Mouse (Mus musculus): ENCODE data around the gene Megf11. TPM values are rescaled to one million over a fixed set of nuclear protein-coding genes. Genes with fewer than 3 reads are reported as not detected.

Gene Megf11
- polyA plus RNA-seq, 1 experiment from 2014 or later = 5.2 TPM

DNA sequence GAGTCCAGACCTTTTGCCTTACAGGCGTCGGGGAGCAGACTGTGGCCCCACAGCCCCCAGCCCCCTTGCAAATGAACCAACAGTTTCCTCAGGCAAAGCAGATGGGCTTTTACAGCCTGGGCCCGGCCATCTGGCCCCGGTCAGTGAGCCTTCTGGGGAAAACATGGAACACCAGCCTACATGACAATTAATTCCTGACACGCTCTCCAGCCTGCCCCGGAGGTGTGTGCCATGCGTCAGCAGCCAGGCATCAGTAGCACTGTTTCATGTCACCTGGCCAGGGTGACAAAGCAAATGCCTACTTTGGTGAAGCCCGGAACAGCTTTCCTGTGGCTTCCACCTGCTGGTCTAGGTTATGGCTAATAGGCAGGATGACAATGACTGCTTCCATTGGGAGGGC is 119.5 kb downstream of the Megf11 start:
- Histone ChIP-seq H3K4me1 (peaks cover 48% of the 10 kb centered on the region), H3K36me3 (ENCODE audit: poor library complexity, severe bottlenecking) (no peaks in the 10 kb centered on the region), H3K27ac (peak overlapping the region; percentile 31; the same call in 1 of the 2 replicates), H3K9me3 (replicated peaks) (no peaks in the 10 kb centered on the region), H3K9ac (0 out of 2 replicates have a peak overlapping the region, but pooled peaks have one; percentile 0), H3K4me2 (no peak overlapping the region), H3K4me3 (no peak overlapping the region), H3K27me3 (no peaks in the 10 kb centered on the region)
- 69% methylated on average over 8 of the region's 8 CpGs for WGBS
- ATAC-seq = peak; percentile 37; the same call in 1 of the 2 replicates

DNA sequence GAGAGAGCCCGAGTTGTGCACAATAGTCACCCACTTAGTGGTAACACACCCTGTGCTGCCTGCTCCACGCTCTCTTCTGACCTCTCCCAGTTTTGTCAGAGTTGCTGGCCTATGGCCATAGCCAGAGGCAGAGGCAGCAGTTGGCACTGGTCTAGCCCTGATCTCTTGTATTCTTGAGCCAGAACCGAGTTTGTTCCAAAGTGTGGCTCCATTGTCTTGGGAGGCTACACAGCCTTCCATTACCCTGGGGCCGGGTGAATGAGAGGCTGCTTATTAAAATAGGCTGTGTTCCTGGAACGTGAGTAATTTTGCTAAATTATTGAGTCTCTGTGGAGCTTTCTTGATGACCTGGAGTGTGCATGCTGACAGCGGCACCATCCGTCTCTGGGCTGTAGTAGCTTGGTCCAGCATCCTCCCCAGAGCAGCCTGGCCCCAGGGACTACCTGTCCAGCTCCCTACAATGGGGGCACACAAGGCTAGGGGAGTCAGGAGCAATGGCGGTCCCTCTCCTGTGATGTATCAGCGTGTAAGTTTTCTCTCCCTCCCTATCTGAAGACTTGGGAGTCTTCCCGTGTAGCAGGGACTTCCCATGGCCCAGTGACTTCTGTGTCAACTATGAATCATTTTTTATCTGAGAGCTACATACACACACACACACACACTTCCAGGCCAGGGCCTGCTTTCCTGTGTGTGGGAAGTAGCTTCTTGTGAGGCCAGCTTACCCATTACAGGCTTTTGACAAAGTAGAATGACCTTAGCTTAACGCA is 121.2 kb downstream of the Megf11 start:
- Histone ChIP-seq H3K27ac (peak overlapping the region; percentile 12; the same call in 1 of the 2 replicates), H3K36me3 (ENCODE audit: poor library complexity, severe bottlenecking) (no peaks in the 10 kb centered on the region)
- ATAC-seq = peak; percentile 78

DNA sequence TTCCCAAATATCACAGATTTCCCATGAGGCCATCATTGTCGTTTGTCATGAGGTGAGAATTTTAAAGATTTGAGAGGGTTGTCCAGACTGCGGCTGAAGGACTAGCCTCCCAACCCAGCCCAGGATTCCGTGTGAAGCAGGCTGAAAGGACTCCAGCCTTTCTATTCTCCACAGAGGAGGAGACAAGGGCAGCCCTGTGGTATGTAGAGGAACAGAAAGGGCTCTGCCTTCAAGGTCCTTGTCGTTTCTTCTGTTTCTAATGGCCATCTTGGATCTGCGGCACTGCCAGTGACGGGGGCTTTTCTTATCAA is 121.7 kb downstream of the Megf11 start:
- Histone ChIP-seq H3K4me2 (no peak overlapping the region), H3K4me3 (no peak overlapping the region), H3K4me1 (peaks cover 41% of the 10 kb centered on the region), H3K9ac (no peak overlapping the region), H3K27me3 (0 out of 2 replicates have a peak, but pooled peaks cover 5% of the 10 kb centered on the region), H3K27ac (peak overlapping the region; percentile 12; the same call in 1 of the 2 replicates), H3K36me3 (ENCODE audit: poor library complexity, severe bottlenecking) (no peaks in the 10 kb centered on the region), H3K9me3 (replicated peaks) (no peaks in the 10 kb centered on the region)
- WGBS = 64% methylated on average over 6 of the region's 6 CpGs
- ATAC-seq = no peak

More for the DNA sequence above, 121.2 kb downstream of the Megf11 start:
- 69% methylated on average over 11 of the region's 11 CpGs for WGBS
- Histone ChIP-seq H3K9me3 (replicated peaks) (no peaks in the 10 kb centered on the region), H3K4me1 (peaks cover 41% of the 10 kb centered on the region), H3K4me2 (no peak overlapping the region), H3K4me3 (no peak overlapping the region), H3K27me3 (0 out of 2 replicates have a peak, but pooled peaks cover 1% of the 10 kb centered on the region), H3K9ac (no peak overlapping the region)

DNA sequence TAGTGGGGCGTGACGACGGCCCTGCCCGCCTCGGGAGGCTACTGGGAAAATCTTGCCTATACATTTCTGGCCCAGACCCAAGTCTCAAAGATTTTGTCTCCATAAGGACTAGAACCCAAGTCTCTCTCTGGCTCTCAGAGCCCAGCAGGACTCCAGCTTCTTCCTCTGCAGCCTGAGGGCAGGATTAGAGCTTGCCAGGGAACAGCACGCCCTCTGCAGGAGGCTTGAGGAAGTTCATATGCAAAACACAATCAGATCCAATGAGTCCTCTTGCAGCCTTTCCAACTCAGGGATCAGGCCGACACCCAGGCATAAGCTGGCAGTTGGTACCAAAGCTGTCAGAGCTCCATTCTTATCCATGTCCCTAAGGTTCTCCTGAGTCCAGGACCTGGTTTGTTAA is 122.6 kb downstream of the Megf11 start:
- Histone ChIP-seq H3K4me2 (no peak overlapping the region), H3K27ac (no peak overlapping the region), H3K9me3 (replicated peaks) (no peaks in the 10 kb centered on the region), H3K9ac (no peak overlapping the region), H3K4me3 (no peak overlapping the region), H3K4me1 (peaks cover 41% of the 10 kb centered on the region), H3K36me3 (ENCODE audit: poor library complexity, severe bottlenecking) (no peaks in the 10 kb centered on the region), H3K27me3 (0 out of 2 replicates have a peak, but pooled peaks cover 8% of the 10 kb centered on the region)
- WGBS = 24% methylated on average over 7 of the region's 7 CpGs
- ATAC-seq = no peak

DNA sequence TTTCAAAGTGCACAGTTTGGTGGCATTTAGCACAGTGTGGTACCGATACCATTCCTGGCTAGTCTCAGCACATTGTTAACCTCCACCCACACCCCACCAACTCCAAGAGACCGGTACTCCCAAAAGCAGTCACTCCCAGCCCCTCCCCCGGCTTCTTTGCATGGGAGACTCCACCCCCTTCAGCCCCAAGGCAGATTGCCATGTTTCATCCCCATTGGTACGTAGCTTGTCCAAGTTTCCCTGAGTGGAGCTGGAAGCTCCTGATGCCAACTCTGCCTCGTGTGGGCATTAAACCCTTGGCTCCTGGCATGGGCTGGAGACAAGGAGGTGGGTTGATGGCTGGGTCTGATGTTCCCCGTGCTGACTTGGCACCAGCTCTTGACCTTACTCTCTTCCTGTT is 129.4 kb downstream of the Megf11 start:
- H3K9me3 ChIP-seq (replicated peaks) = no peaks in the 10 kb centered on the region
- no peak for ATAC-seq
- 54% methylated on average over 6 of the region's 6 CpGs for WGBS

DNA sequence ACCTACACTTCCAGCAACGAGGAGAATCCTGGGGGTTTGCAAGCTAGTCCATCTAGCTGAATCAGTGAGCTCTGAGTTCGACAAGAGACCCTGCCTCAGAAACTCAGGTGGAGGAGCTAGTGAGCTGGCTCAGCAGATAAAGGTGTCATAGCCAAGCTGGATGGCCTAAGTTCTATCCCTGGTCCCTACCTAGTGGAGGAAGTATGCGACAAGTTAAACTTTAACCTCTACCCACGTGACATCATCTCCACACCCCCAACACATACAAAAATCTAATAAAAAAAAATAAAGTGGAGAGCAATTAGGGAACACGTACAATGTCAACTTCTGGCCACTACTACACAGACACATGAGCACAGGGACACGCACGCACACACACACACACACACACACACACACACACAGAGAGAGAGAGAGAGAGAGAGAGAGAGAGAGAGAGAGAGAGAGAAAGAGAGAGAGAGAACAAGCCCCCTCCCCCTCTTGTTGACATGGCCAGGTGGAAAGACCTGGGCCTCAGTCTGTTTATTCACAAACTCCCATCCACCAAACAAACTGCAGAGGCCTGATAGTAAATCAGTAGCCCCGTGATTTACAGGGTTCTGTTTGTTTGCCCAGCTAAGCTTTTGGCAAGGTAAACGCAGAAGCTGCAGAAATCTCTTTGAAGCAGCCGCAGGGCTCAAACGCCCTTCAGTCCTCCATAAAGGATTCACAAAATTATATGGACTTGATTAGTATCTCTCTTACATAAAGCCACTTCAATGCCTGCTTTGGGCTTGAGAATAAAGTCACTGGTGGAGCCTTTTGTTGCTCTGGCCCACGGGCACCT is 134.7 kb downstream of the Megf11 start:
- no peak overlapping the region for H3K4me3 ChIP-seq
- WGBS = 43% methylated on average over 12 of the region's 12 CpGs
- no peak overlapping the region for H3K27ac ChIP-seq
- H3K9me3 ChIP-seq (replicated peaks) = no peaks in the 10 kb centered on the region
- H3K27me3 ChIP-seq = 0 out of 2 replicates have a peak, but pooled peaks cover 6% of the 10 kb centered on the region
- ATAC-seq = no peak
- H3K9ac ChIP-seq = no peak overlapping the region
- no peaks in the 10 kb centered on the region for H3K36me3 ChIP-seq (ENCODE audit: poor library complexity, severe bottlenecking)
- H3K4me2 ChIP-seq = no peak overlapping the region
- peaks cover 27% of the 10 kb centered on the region for H3K4me1 ChIP-seq

More for the DNA sequence above, 129.4 kb downstream of the Megf11 start:
- Histone ChIP-seq H3K36me3 (ENCODE audit: poor library complexity, severe bottlenecking) (no peaks in the 10 kb centered on the region), H3K27ac (no peak overlapping the region; the same call in 1 of the 2 replicates), H3K9ac (no peak overlapping the region), H3K27me3 (0 out of 2 replicates have a peak, but pooled peaks cover 14% of the 10 kb centered on the region), H3K4me1 (peaks cover 8% of the 10 kb centered on the region; the same call in 1 of the 2 replicates), H3K4me2 (no peak overlapping the region), H3K4me3 (no peak overlapping the region)

DNA sequence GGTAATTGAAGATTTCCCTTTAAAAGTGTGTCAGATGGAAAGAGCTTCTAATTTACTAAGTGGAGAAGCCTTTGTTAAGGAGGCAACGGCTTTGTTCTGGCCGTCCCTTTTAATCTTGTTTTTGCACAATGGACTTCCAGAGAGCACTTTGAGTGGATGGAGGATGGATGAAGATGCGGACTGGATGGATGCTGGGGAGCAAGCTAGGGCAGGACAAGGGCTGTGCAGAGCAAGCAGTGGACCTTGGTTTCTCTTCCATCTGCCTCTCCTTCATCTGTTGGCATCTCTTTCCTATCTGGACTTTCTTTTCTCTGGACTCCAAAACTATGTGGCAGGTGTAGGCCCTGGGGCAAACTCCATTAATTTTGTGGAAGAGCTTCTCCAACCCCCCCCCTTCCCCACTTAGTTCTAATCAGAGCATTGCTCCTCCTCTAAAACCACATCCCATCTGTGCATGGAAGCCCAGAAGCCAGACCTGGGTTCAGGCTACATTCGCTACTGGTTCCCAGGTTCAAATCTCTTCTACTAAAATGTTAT is 135.4 kb downstream of the Megf11 start:
- H3K9me3 ChIP-seq (replicated peaks) = no peaks in the 10 kb centered on the region
- no peak for ATAC-seq
- H3K27me3 ChIP-seq = 0 out of 2 replicates have a peak, but pooled peaks cover 6% of the 10 kb centered on the region
- no peak overlapping the region for H3K4me3 ChIP-seq
- H3K4me1 ChIP-seq = peaks cover 24% of the 10 kb centered on the region
- H3K4me2 ChIP-seq = no peak overlapping the region
- WGBS = 24% methylated on average over 4 of the region's 4 CpGs
- no peaks in the 10 kb centered on the region for H3K36me3 ChIP-seq (ENCODE audit: poor library complexity, severe bottlenecking)
- peak overlapping the region; percentile 15; the same call in 1 of the 2 replicates for H3K27ac ChIP-seq
- H3K9ac ChIP-seq = no peak overlapping the region

DNA sequence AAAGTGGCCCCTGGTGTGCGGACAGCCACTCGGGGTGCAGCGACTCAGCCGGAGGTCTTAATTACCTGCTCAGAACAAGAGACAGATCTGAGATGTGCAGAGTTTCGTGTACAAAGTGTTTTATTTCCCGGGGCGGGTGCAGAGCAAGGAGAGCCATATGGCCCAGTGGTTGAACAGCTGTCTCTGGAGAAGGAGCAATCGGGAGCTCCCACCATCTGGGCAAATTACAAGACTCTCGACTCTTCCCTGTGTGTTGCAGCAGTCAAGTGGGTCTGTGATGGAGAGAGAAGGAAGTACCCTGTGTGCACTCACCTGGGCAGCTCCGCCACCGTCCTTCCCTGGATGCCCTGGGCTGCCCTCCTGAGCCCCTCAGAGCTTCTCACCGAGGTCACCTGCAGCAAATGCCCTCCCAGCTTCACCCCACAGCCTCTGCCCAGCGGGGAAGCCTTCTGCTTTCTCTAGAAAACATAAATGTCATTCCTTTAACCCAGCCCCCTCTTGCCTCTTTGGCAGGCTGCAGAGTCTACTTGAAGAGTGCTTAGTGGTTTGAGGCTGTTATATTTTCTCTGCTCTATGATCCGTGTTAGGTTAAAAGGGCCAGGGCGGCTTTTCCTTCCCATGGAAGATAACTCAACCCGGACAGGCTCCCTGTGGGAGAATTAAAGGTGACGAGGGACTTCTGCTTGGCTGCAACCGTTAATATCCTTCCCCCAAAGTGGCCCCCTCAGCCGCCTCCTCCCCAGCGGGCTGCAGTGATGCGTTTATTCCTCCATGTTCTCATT is 138.0 kb downstream of the Megf11 start:
- no peaks in the 10 kb centered on the region for H3K9me3 ChIP-seq (replicated peaks)
- no peak overlapping the region for H3K9ac ChIP-seq
- H3K36me3 ChIP-seq (ENCODE audit: poor library complexity, severe bottlenecking) = no peaks in the 10 kb centered on the region
- H3K4me1 ChIP-seq = peaks cover 27% of the 10 kb centered on the region
- no peak overlapping the region for H3K4me3 ChIP-seq
- no peaks in the 10 kb centered on the region for H3K27me3 ChIP-seq
- H3K27ac ChIP-seq = 0 out of 2 replicates have a peak overlapping the region, but pooled peaks have one; percentile 46
- no peak overlapping the region for H3K4me2 ChIP-seq
- ATAC-seq = no peak
- 53% methylated on average over 21 of the region's 21 CpGs for WGBS

DNA sequence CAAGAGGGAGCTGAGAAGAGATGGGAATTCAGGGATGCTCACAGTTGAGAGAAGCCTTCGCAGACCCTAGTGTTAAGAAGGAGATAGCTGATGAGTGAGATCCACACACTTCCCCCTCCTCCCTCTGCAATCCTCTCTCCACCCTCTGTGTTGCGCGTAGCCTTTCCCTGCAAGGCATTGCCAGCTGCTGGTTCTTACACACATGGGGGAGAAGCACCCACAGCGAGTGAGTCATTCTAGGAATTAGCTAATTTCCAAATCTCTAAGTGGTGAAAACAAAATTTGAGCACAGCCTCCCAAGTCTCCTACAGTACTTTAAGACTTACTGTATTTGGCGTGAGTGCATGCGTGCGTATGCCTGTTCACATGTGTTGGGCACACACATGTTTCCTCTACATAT is 142.6 kb downstream of the Megf11 start:
- peaks cover 19% of the 10 kb centered on the region for H3K4me1 ChIP-seq
- no peaks in the 10 kb centered on the region for H3K9me3 ChIP-seq (replicated peaks)
- H3K36me3 ChIP-seq (ENCODE audit: poor library complexity, severe bottlenecking) = no peaks in the 10 kb centered on the region
- no peak overlapping the region for H3K27ac ChIP-seq
- no peak overlapping the region for H3K4me3 ChIP-seq
- H3K4me2 ChIP-seq = no peak overlapping the region
- H3K27me3 ChIP-seq = peaks cover 5% of the 10 kb centered on the region; the same call in 1 of the 2 replicates
- 92% methylated on average over 7 of the region's 7 CpGs for WGBS
- H3K9ac ChIP-seq = no peak overlapping the region
- ATAC-seq = no peak

DNA sequence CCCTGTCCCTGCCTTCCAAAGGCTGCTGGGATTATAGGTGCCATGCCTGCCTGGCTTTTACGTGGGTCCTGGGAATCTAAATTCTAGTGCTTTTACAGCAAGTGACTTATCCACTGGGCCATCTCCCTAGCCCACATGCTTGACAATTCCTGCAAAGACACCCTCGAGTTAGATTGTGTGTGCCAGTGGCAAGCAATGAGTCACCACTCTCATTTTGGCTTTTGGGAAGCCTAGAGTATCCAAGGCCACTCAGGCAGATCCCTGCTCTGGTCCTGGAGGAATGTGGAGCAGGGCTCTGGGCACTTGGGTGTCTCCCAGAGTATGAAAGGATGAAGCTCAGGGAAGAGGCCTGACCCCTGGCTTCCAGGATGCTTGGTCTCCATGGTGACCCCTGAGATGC is 143.2 kb downstream of the Megf11 start:
- peaks cover 5% of the 10 kb centered on the region; the same call in 1 of the 2 replicates for H3K27me3 ChIP-seq
- H3K4me2 ChIP-seq = no peak overlapping the region
- H3K36me3 ChIP-seq (ENCODE audit: poor library complexity, severe bottlenecking) = no peaks in the 10 kb centered on the region
- H3K27ac ChIP-seq = no peak overlapping the region
- no peak overlapping the region for H3K9ac ChIP-seq
- no peaks in the 10 kb centered on the region for H3K9me3 ChIP-seq (replicated peaks)
- WGBS = 80% methylated on average over 2 of the region's 2 CpGs
- H3K4me3 ChIP-seq = no peak overlapping the region
- ATAC-seq = no peak
- peaks cover 18% of the 10 kb centered on the region for H3K4me1 ChIP-seq

DNA sequence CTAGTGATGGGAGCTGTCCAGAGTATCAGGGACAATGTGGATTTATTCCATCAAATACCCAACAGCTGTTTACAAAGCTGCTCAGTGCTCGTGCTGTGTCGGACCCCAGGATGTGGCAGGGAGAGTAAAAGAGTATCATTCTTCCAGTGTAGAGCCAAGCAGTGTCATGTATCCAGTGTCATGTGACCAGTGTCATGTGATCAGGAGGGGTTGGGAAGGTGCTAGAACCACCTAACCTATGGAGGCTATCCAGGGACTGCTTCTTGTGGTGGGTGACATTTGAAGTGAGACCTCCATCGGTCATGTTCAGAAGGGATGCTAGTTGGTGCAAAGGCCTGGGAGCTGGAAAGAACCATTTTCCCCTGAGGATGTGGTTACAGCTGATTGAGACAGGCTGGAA is 146.5 kb downstream of the Megf11 start:
- H3K4me2 ChIP-seq = no peak overlapping the region
- peaks cover 6% of the 10 kb centered on the region; the same call in 1 of the 2 replicates for H3K27me3 ChIP-seq
- peaks cover 21% of the 10 kb centered on the region for H3K4me1 ChIP-seq
- WGBS = 80% methylated on average over 3 of the region's 3 CpGs
- H3K27ac ChIP-seq = no peak overlapping the region
- no peak for ATAC-seq
- H3K36me3 ChIP-seq (ENCODE audit: poor library complexity, severe bottlenecking) = no peaks in the 10 kb centered on the region
- H3K9ac ChIP-seq = no peak overlapping the region
- H3K9me3 ChIP-seq (replicated peaks) = no peaks in the 10 kb centered on the region
- H3K4me3 ChIP-seq = no peak overlapping the region

Measured in forebrain, embryonic 13.5 days (tissue).